Mouse (Mus musculus) MEL (cell line): ENCODE results near the gene Dact1. TPM values are rescaled to one million over a fixed set of nuclear protein-coding genes. Genes with fewer than 3 reads are reported as not detected.

ENCODE experiments used
- DNase-seq: peaks from one replicate; pipeline ENCODE4 v3.0.0; 2011; ENCODE audit warnings: low read depth, low spot score
- H3K27ac ChIP-seq: 2 replicates; pipeline ENCODE4 v1.5.1; 2012; ENCODE audit warnings: low read depth, mild to moderate bottlenecking, control low read depth, low read length, moderate library complexity; ENCODE audit not compliant: control insufficient read depth
- H3K27me3 ChIP-seq, 2 experiments: fragments of 150-350 bp in 1 of 2; sonication (generic) in 1 of 2; 2 replicates each; pipeline ENCODE4 v1.6.1; 2012; ENCODE audit warnings: low read length in 2 of 2, mild to moderate bottlenecking in 2 of 2, improper control_type of control experiment in 1 of 2, moderate library complexity in 1 of 2; ENCODE audit not compliant: insufficient read depth in 2 of 2, control insufficient read depth in 1 of 2
- H3K36me3 ChIP-seq, 2 experiments: 2 replicates each; pipeline ENCODE4 v1.6.1; 2012 to 2014; ENCODE audit warnings: low read length in 2 of 2, improper control_type of control experiment in 1 of 2, inconsistent platforms in 1 of 2, mild to moderate bottlenecking in 1 of 2; ENCODE audit not compliant: insufficient read depth in 2 of 2, control insufficient read depth in 1 of 2
- H3K4me1 ChIP-seq, 2 experiments: fragments of 150-350 bp in 1 of 2; sonication (generic) in 1 of 2; 2 replicates each; pipeline ENCODE4 v1.6.1; 2012; ENCODE audit warnings: low read length in 2 of 2, improper control_type of control experiment in 1 of 2, mild to moderate bottlenecking in 1 of 2; ENCODE audit not compliant: insufficient read depth in 2 of 2, control insufficient read depth in 1 of 2
- H3K4me3 ChIP-seq, 2 experiments: fragments of 150-350 bp in 1 of 2; sonication (generic) in 1 of 2; 2 replicates each; pipeline ENCODE4 v1.5.1; 2012; ENCODE audit warnings: low read depth in 2 of 2, low read length in 2 of 2, mild to moderate bottlenecking in 2 of 2, moderate library complexity in 2 of 2, control low read depth in 1 of 2, improper control_type of control experiment in 1 of 2; ENCODE audit not compliant: control insufficient read depth in 1 of 2, insufficient read depth in 1 of 2
- H3K79me2 ChIP-seq: 2 replicates; pipeline ENCODE4 v1.6.1; 2012; ENCODE audit warnings: mild to moderate bottlenecking, low read length, moderate library complexity; ENCODE audit not compliant: control insufficient read depth, poor library complexity, insufficient read depth
- H3K9ac ChIP-seq: 2 replicates; pipeline ENCODE4 v1.6.1; 2012; ENCODE audit warnings: low read depth, mild to moderate bottlenecking, control low read depth, low read length, moderate library complexity; ENCODE audit not compliant: control insufficient read depth, poor library complexity, severe bottlenecking
- H3K9me3 ChIP-seq: fragments of 150-350 bp; sonication (generic); replicated peaks from 2 replicates; pipeline ENCODE4 v1.6.1; 2012; ENCODE audit warnings: mild to moderate bottlenecking, low read length, improper control_type of control experiment, moderate library complexity; ENCODE audit not compliant: insufficient read depth
- BHLHE40 ChIP-seq: IDR thresholded peaks from 2 replicates; pipeline ENCODE4 v1.6.1; 2012; ENCODE audit warnings: low read depth, mild to moderate bottlenecking, inconsistent platforms, low read length, improper control_type of control experiment, borderline replicate concordance
- CHD2 ChIP-seq: IDR thresholded peaks from 2 replicates; pipeline ENCODE4 v1.6.1; 2011; ENCODE audit warnings: low read length, improper control_type of control experiment
- CTCF ChIP-seq, 3 experiments: IDR thresholded peaks in 2 of 3; conservative IDR thresholded peaks in 1 of 3; 2 replicates each; pipeline ENCODE4 v1.5.1; 2011 to 2012; ENCODE audit warnings: low read length in 3 of 3, low read depth in 2 of 3, mild to moderate bottlenecking in 2 of 3, improper control_type of control experiment in 1 of 3, inconsistent platforms in 1 of 3, mixed read lengths in 1 of 3, moderate library complexity in 1 of 3; ENCODE audit not compliant: control insufficient read depth in 1 of 3, insufficient read depth in 1 of 3, poor library complexity in 1 of 3, severe bottlenecking in 1 of 3
- ELF1 ChIP-seq: IDR thresholded peaks from 2 replicates; pipeline ENCODE4 v1.6.1; 2014; ENCODE audit warnings: low read depth, mild to moderate bottlenecking, inconsistent platforms, low read length, improper control_type of control experiment, moderate library complexity
- EP300 ChIP-seq, 2 experiments: IDR thresholded peaks; 2 replicates each; pipeline ENCODE4 v1.6.1; 2011; ENCODE audit warnings: improper control_type of control experiment in 2 of 2, low read length in 2 of 2, low read depth in 1 of 2, mild to moderate bottlenecking in 1 of 2
- HCFC1 ChIP-seq: IDR thresholded peaks from 2 replicates; pipeline ENCODE4 v1.6.1; 2012; ENCODE audit warnings: low read depth, mild to moderate bottlenecking, inconsistent platforms, low read length, improper control_type of control experiment, moderate library complexity
- JUND ChIP-seq: IDR thresholded peaks from 2 replicates; pipeline ENCODE4 v1.6.1; 2011; ENCODE audit warnings: low read depth, mild to moderate bottlenecking, improper control_type of control experiment, low read length
- KAT2A ChIP-seq: conservative IDR thresholded peaks from 2 replicates; pipeline ENCODE4 v1.6.1; 2012; ENCODE audit warnings: low read depth, low read length, improper control_type of control experiment, inconsistent platforms
- MAFK ChIP-seq: IDR thresholded peaks from 2 replicates; pipeline ENCODE4 v1.6.1; 2011; ENCODE audit warnings: low read depth, mild to moderate bottlenecking, low read length, improper control_type of control experiment, borderline replicate concordance
- MAZ ChIP-seq: IDR thresholded peaks from 2 replicates; pipeline ENCODE4 v1.6.1; 2012; ENCODE audit warnings: low read depth, mild to moderate bottlenecking, inconsistent platforms, low read length, improper control_type of control experiment
- MEF2A ChIP-seq: IDR thresholded peaks from 2 replicates; pipeline ENCODE4 v1.6.1; 2014; ENCODE audit warnings: low read depth, mild to moderate bottlenecking, inconsistent platforms, low read length, improper control_type of control experiment; ENCODE audit not compliant: poor library complexity, insufficient replicate concordance, severe bottlenecking; ENCODE audit errors: extremely low read depth
- MXI1 ChIP-seq: IDR thresholded peaks from 2 replicates; pipeline ENCODE4 v1.6.1; 2011; ENCODE audit warnings: mild to moderate bottlenecking, low read depth, low read length, improper control_type of control experiment
- MYB ChIP-seq: IDR thresholded peaks from 2 replicates; pipeline ENCODE4 v1.6.1; 2011; ENCODE audit warnings: mild to moderate bottlenecking, low read depth, low read length, improper control_type of control experiment
- NELFE ChIP-seq: IDR thresholded peaks from 2 replicates; pipeline ENCODE4 v1.6.1; 2011; ENCODE audit warnings: low read depth, low read length, improper control_type of control experiment
- NRF1 ChIP-seq: IDR thresholded peaks from 2 replicates; pipeline ENCODE4 v1.6.1; 2014; ENCODE audit warnings: low read depth, mild to moderate bottlenecking, inconsistent platforms, low read length, improper control_type of control experiment, moderate library complexity; ENCODE audit not compliant: poor library complexity, insufficient read depth, severe bottlenecking
- POLR2A ChIP-seq, 2 experiments: IDR thresholded peaks; 2 replicates each; pipeline ENCODE4 v1.6.1; 2011 to 2012; ENCODE audit warnings: low read length in 2 of 2, mild to moderate bottlenecking in 2 of 2, control low read depth in 1 of 2, improper control_type of control experiment in 1 of 2, low read depth in 1 of 2, moderate library complexity in 1 of 2; ENCODE audit not compliant: control insufficient read depth in 1 of 2, insufficient read depth in 1 of 2, poor library complexity in 1 of 2
- POLR2AphosphoS2 ChIP-seq: IDR thresholded peaks from 2 replicates; pipeline ENCODE4 v1.6.1; 2011; ENCODE audit warnings: low read length, improper control_type of control experiment
- RCOR1 ChIP-seq: IDR thresholded peaks from 2 replicates; pipeline ENCODE4 v1.6.1; 2012; ENCODE audit warnings: low read depth, mild to moderate bottlenecking, inconsistent platforms, low read length, improper control_type of control experiment
- SIN3A ChIP-seq: IDR thresholded peaks from 2 replicates; pipeline ENCODE4 v1.6.1; 2012; ENCODE audit warnings: low read length, improper control_type of control experiment, inconsistent platforms
- TCF12 ChIP-seq: IDR thresholded peaks from 2 replicates; pipeline ENCODE4 v1.6.1; 2014; ENCODE audit warnings: low read depth, mild to moderate bottlenecking, inconsistent platforms, low read length, improper control_type of control experiment, moderate library complexity
- UBTF ChIP-seq: IDR thresholded peaks from 2 replicates; pipeline ENCODE4 v1.6.1; 2012; ENCODE audit warnings: low read depth, mild to moderate bottlenecking, inconsistent platforms, low read length, improper control_type of control experiment, moderate library complexity, borderline replicate concordance; ENCODE audit not compliant: insufficient read depth
- USF2 ChIP-seq, 2 experiments: IDR thresholded peaks; 2 replicates each; pipeline ENCODE4 v1.6.1; 2011 to 2012; ENCODE audit warnings: improper control_type of control experiment in 2 of 2, low read length in 2 of 2, borderline replicate concordance in 1 of 2, inconsistent platforms in 1 of 2, low read depth in 1 of 2, mild to moderate bottlenecking in 1 of 2; ENCODE audit not compliant: insufficient read depth in 1 of 2
- ZC3H11A ChIP-seq: IDR thresholded peaks from 2 replicates; pipeline ENCODE4 v1.6.1; 2012; ENCODE audit warnings: low read depth, mild to moderate bottlenecking, inconsistent platforms, low read length, improper control_type of control experiment
- ZKSCAN1 ChIP-seq: IDR thresholded peaks from 2 replicates; pipeline ENCODE4 v1.6.1; 2012; ENCODE audit warnings: low read depth, mild to moderate bottlenecking, inconsistent platforms, low read length, improper control_type of control experiment, moderate library complexity
- ZMIZ1 ChIP-seq: IDR thresholded peaks from 2 replicates; pipeline ENCODE4 v1.6.1; 2012; ENCODE audit warnings: low read depth, mild to moderate bottlenecking, inconsistent platforms, low read length, improper control_type of control experiment, moderate library complexity
- ZNF384 ChIP-seq: IDR thresholded peaks from 2 replicates; pipeline ENCODE4 v1.6.1; 2012; ENCODE audit warnings: low read depth, mild to moderate bottlenecking, inconsistent platforms, low read length, improper control_type of control experiment
- polyA plus RNA-seq, 2 experiments: library from polyadenylated mRNA; stranded (reverse) in 1 of 2; unstranded in 1 of 2; fragments of >175 nt in 1 of 2; fragments of >200 nt in 1 of 2; gene quantifications; 2 replicates each; pipeline versions ENCODE4 v1.2.1 to v1.2.4; 2012; ENCODE audit warnings: low replicate concordance in 2 of 2, low read depth in 1 of 2; ENCODE audit not compliant: insufficient read length in 2 of 2, insufficient read depth in 1 of 2, missing spikeins in 1 of 2
- total RNA-seq: library from RNA; depleted of rRNA; stranded (reverse); fragments of 300-350 nt; gene quantifications from 2 replicates; pipeline ENCODE4 v1.2.3, GENCODE M21; 2012

The Dact1 gene
- total and polyA plus RNA-seq, 3 experiments: 0.06 TPM; not detected in 2

GRCm38 (mm10) chr12:71332646-71333045 is 23.0 kb downstream of the Dact1 start:
- no peaks in the 10 kb centered on the region for H3K9me3 ChIP-seq
- no peak overlapping the region for H3K27ac ChIP-seq
- H3K4me3 ChIP-seq: no peak overlapping the region
- H3K9ac ChIP-seq: no peak overlapping the region
- H3K4me1 ChIP-seq: no peaks in the 10 kb centered on the region
- no peaks in the 10 kb centered on the region for H3K79me2 ChIP-seq
- H3K36me3 ChIP-seq: no peaks in the 10 kb centered on the region
- H3K27me3 ChIP-seq: no peaks in the 10 kb centered on the region
- TF ChIP-seq JUND (no peak), MYB (no peak), MXI1 (no peak), USF2 (IDR thresholded peaks at IDR 0.05; ENCODE audit: borderline replicate concordance in 1 of 2, insufficient read depth in 1 of 2, low read depth in 1 of 2, low read length in 2 of 2) (no peak), POLR2A (IDR thresholded peaks at IDR 0.05; ENCODE audit: control insufficient read depth in 1 of 2, insufficient read depth in 1 of 2, low read depth in 1 of 2, low read length in 2 of 2, poor library complexity in 1 of 2) (no peak), CTCF (IDR thresholded peaks at IDR 0.05 in 2 of 3, conservative IDR thresholded peaks at IDR 0.05 in 1 of 3; ENCODE audit: control insufficient read depth in 1 of 3, insufficient read depth in 1 of 3, low read depth in 2 of 3, low read length in 3 of 3, poor library complexity in 1 of 3, severe bottlenecking in 1 of 3) (no peak), CHD2 (no peak), SIN3A (no peak), NELFE (no peak), ZMIZ1 (no peak), NRF1 (no peak), RCOR1 (no peak), MAZ (no peak), ZKSCAN1 (no peak), EP300 (IDR thresholded peaks at IDR 0.05; ENCODE audit: low read depth in 1 of 2, low read length in 2 of 2) (no peak), MEF2A (no peak), MAFK (no peak), UBTF (no peak), HCFC1 (no peak), ELF1 (no peak)
- TF ChIP-seq, all 39 proteins: peak for 0
- no peak for DNase-seq

GRCm38 (mm10) chr12:71333561-71333960 is 23.9 kb downstream of the Dact1 start:
- Histone ChIP-seq H3K4me1 (no peaks in the 10 kb centered on the region), H3K27me3 (no peaks in the 10 kb centered on the region), H3K27ac (no peak overlapping the region), H3K9ac (no peak overlapping the region), H3K79me2 (no peaks in the 10 kb centered on the region), H3K4me3 (no peak overlapping the region), H3K9me3 (no peaks in the 10 kb centered on the region), H3K36me3 (no peaks in the 10 kb centered on the region)
- no peak for DNase-seq
- TF ChIP-seq ZKSCAN1 (no peak), POLR2AphosphoS2 (no peak), BHLHE40 (no peak), NELFE (no peak), TCF12 (no peak), RCOR1 (no peak), ZC3H11A (no peak), CHD2 (no peak), ZNF384 (no peak), KAT2A (no peak), MYB (no peak), UBTF (no peak)
